Mouse (Mus musculus) limb, embryonic 13.5 days (tissue): ENCODE data around the gene Lrrc8c. TPM values are rescaled to one million over a fixed set of nuclear protein-coding genes. Genes with fewer than 3 reads are reported as not detected.

Experiments used
- ATAC-seq: fragments of 200-750 bp; cut with Nextera tagmentation; 2 replicates; pipeline ENCODE4 v1.8.0; 2017; ENCODE audit warnings: low read depth, moderate number of reproducible peaks, moderate TSS enrichment; ENCODE audit not compliant: low FRiP score
- H3K27ac ChIP-seq: fragments of 300-500 bp; sonication (generic); 2 replicates; pipeline ENCODE4 v1.5.1; 2015; ENCODE audit warnings: inconsistent platforms, mild to moderate bottlenecking, moderate library complexity
- H3K27me3 ChIP-seq: fragments of 300-500 bp; sonication (generic); 2 replicates; pipeline ENCODE4 v1.6.1; 2015; ENCODE audit warnings: mild to moderate bottlenecking, inconsistent platforms
- H3K36me3 ChIP-seq: fragments of 300-500 bp; sonication (generic); 2 replicates; pipeline ENCODE4 v1.6.1; 2015; ENCODE audit warnings: inconsistent platforms, mild to moderate bottlenecking, moderate library complexity
- H3K4me1 ChIP-seq: fragments of 300-500 bp; sonication (generic); 2 replicates; pipeline ENCODE4 v1.6.1; 2015; ENCODE audit warnings: inconsistent platforms
- H3K4me2 ChIP-seq: fragments of 300-500 bp; sonication (generic); replicated peaks from 2 replicates; pipeline ENCODE4 v1.6.1; 2015; ENCODE audit warnings: inconsistent platforms, mild to moderate bottlenecking, moderate library complexity
- H3K4me3 ChIP-seq: fragments of 300-500 bp; sonication (generic); 2 replicates; pipeline ENCODE4 v1.5.1; 2015; ENCODE audit warnings: moderate library complexity, mild to moderate bottlenecking, inconsistent platforms
- H3K9ac ChIP-seq: fragments of 300-500 bp; sonication (generic); 2 replicates; pipeline ENCODE4 v1.6.1; 2015; ENCODE audit warnings: mild to moderate bottlenecking, inconsistent platforms
- H3K9me3 ChIP-seq: fragments of 300-500 bp; sonication (generic); 2 replicates; pipeline ENCODE4 v1.6.1; 2016; ENCODE audit warnings: inconsistent platforms
- WGBS: fragments of 180-500 bp; shearing (Covaris S2); methylation state at CpG from one replicate; pipeline ENCODE4 v1.1.7; 2015; 5-methylcytosine and 5-hydroxymethylcytosine counted together
- polyA plus RNA-seq: library from polyadenylated mRNA; unstranded; fragments of >200 nt; fragmentation: Nextera tagmentation; extraction: Ambion mirVana; gene quantifications from 2 replicates; pipeline ENCODE4 v1.2.1, GENCODE M21; 2015

Lrrc8c gene
- polyA plus RNA-seq, 1 experiment from 2014 or later: 15.6 TPM

DNA sequence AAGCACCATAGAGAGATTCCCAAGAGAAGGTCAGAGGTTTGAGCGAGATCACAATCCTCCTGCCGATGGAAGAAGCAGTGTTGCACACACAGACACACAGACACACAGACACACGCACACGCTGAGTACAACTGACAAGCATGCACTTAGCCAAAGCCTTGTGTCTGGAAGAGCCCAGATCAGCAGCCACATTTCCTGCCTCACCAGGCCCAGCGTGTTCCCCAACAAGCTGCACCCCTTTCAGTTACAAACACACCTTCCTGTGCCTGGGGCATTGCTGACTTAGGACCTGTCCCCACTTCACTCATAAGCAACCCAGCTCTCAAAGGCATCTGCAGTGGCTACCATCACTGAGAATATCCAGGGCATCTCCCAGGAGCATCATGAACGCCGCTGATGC, 25.8 kb upstream of the Lrrc8c start:
- peaks cover 67% of the 10 kb centered on the region for H3K4me1 ChIP-seq
- ATAC-seq: no peak
- H3K27me3 ChIP-seq: peaks cover 13% of the 10 kb centered on the region
- H3K4me2 ChIP-seq: no peak overlapping the region
- no peak overlapping the region for H3K4me3 ChIP-seq
- H3K27ac ChIP-seq: no peak overlapping the region
- no peaks in the 10 kb centered on the region for H3K9me3 ChIP-seq
- H3K36me3 ChIP-seq: no peaks in the 10 kb centered on the region
- WGBS: 82% methylated on average over 7 of the region's 7 CpGs
- no peak overlapping the region; the same call in 1 of the 2 replicates for H3K9ac ChIP-seq

DNA sequence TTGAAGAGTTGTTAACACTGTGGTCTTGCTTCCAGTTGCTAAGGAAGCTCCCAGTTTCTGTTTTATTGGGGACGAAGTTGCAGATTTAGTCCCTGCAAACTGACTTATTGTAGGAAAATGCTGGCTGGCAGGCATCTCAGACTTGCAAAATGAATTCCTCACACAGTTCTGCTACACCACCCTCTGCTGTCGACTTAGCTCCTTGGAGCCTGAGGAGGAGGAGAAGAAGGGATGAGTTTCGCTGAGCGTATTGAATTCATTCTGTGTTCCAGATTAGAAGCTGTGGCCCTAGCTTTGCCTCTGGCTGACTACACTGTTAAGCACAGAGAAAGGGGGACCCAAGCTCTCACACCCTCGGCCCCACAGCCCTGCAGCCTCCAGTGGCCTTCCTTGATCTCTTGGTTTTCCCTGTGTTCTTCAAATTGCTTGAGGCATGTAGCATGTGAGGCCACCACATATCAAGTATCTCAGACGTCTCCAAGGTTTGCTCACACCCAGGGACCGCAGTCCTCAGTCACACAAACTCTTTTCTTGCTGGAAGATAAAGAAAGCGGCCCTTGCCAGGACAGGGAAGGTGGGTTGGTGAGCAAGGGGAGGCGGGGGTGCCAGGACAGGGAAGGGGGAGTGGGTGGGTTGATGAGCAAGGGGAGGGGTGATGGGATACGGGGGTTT, 24.8 kb upstream of the Lrrc8c start:
- no peaks in the 10 kb centered on the region for H3K9me3 ChIP-seq
- peaks cover 13% of the 10 kb centered on the region for H3K27me3 ChIP-seq
- H3K4me3 ChIP-seq: no peak overlapping the region
- H3K4me2 ChIP-seq: 0 out of 2 replicates have a peak overlapping the region, but pooled peaks have one; percentile 58
- no peaks in the 10 kb centered on the region for H3K36me3 ChIP-seq
- H3K9ac ChIP-seq: no peak overlapping the region
- peaks cover 75% of the 10 kb centered on the region for H3K4me1 ChIP-seq
- H3K27ac ChIP-seq: no peak overlapping the region
- 49% methylated on average over 10 of the region's 10 CpGs for WGBS
- no peak for ATAC-seq

DNA sequence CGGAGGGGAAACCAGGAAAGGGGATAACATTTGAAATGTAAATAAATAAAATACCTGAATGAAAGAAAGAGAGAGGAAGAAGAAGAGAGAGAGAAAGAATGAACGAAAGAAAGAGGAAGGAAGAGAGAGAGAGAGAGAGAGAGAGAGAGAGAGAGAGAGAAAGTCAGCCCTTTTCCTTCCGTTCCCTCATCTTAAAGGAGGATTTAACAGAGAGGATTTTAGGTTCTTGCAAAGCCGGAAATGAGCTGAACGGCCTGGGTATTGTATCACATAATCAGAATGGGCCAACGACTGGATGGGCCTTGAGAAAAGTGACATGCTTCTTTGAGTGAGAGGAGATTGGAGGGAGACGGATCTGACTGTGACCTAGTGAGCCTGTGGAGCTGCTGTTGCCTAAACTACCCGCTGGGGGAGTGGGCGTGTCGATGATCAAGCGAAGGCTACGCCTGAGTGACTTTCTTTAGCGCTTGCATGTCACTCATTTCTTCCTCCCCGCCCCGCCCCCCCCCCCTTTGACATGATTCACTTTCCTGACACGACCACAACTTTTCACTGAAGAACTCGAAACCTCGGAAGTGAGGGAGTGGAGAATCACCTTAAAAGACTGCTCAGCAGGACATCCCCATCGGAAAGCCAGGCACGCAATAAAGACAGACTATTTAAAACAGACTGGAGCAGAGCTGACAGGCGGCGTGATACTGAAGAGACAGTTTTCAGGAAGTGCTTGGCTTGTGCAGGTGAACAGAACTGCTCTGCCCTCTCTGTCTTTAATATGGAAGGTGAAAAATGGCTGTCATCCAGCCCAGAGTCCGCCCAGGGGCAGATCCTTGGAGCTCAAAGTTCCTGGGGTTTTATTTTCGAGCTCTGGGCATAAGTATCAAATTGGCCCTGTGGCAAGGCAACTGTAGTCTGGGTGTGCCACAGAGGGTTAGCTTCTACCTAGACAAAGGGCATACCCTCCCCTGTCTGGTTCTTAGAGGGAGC, 24.0 kb upstream of the Lrrc8c start:
- Histone ChIP-seq H3K36me3 (no peaks in the 10 kb centered on the region), H3K9ac (peak overlapping the region; percentile 31; the same call in 1 of the 2 replicates), H3K4me1 (peaks cover 77% of the 10 kb centered on the region), H3K27me3 (peaks cover 13% of the 10 kb centered on the region), H3K9me3 (no peaks in the 10 kb centered on the region), H3K27ac (no peak overlapping the region), H3K4me3 (peak overlapping the region; percentile 30), H3K4me2 (peak overlapping the region; percentile 58)
- WGBS: 7% methylated on average over 24 of the region's 24 CpGs
- peak; percentile 68; the same call in 1 of the 2 replicates for ATAC-seq

DNA sequence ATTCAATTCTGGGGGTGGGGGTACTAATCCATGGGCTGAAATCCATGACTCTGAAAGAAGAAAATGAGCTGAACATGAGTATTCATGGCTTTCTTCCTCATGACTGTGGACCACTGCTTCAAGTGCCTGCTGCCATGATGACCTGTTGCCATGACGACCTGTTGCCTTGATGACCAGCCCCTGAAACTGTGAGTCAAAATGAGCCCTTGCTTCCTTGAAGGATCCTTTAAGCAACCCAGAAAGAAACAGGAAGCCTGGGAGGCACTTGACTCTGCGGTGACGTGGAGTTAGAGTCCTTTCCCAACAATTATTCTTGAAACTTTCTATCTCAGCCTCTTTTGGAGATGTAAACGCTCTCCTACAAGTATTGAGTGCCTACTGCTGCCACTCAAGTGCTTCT, 23.1 kb upstream of the Lrrc8c start:
- H3K4me3 ChIP-seq: no peak overlapping the region
- ATAC-seq: no peak
- no peaks in the 10 kb centered on the region for H3K9me3 ChIP-seq
- no peak overlapping the region for H3K4me2 ChIP-seq
- peaks cover 75% of the 10 kb centered on the region for H3K4me1 ChIP-seq
- no peak overlapping the region for H3K27ac ChIP-seq
- no peaks in the 10 kb centered on the region for H3K36me3 ChIP-seq
- peaks cover 13% of the 10 kb centered on the region for H3K27me3 ChIP-seq
- 88% methylated on average over 4 of the region's 4 CpGs for WGBS
- no peak overlapping the region for H3K9ac ChIP-seq

DNA sequence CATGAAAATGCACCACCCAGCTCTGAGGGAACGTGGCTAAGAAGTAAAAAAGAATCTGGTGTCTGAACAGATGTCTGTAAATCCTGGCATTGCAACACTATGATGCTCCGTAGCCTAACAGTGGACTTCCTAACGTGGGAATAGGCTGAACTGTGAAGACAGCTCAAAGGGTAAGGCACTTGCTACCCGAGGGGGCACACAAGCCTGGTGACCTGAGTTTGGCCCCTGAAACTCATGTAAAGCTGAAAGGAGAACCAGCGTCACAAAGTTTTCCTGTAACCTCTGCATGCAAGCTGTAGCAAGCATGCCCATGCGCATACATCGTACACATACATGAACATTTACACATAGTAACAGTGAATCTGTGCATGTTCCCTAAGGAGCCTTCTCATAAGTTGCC, 22.6 kb upstream of the Lrrc8c start:
- Histone ChIP-seq H3K27me3 (peaks cover 13% of the 10 kb centered on the region), H3K4me2 (no peak overlapping the region), H3K27ac (no peak overlapping the region), H3K9me3 (no peaks in the 10 kb centered on the region), H3K36me3 (no peaks in the 10 kb centered on the region), H3K4me1 (peaks cover 71% of the 10 kb centered on the region), H3K4me3 (no peak overlapping the region), H3K9ac (no peak overlapping the region)
- WGBS: 81% methylated on average over 7 of the region's 7 CpGs
- ATAC-seq: no peak

- WGBS: 40% methylated on average over 4 of the region's 4 CpGs
- Histone ChIP-seq H3K27me3 (peaks cover 13% of the 10 kb centered on the region), H3K36me3 (no peaks in the 10 kb centered on the region), H3K4me1 (peaks cover 52% of the 10 kb centered on the region), H3K9ac (no peak overlapping the region), H3K27ac (peak overlapping the region; percentile 61), H3K9me3 (no peaks in the 10 kb centered on the region), H3K4me3 (no peak overlapping the region), H3K4me2 (no peak overlapping the region)
- ATAC-seq: peak; percentile 49
These were observed 20.7 kb upstream of the Lrrc8c start for GRCm38 (mm10) chr5:105498429-105499000.

DNA sequence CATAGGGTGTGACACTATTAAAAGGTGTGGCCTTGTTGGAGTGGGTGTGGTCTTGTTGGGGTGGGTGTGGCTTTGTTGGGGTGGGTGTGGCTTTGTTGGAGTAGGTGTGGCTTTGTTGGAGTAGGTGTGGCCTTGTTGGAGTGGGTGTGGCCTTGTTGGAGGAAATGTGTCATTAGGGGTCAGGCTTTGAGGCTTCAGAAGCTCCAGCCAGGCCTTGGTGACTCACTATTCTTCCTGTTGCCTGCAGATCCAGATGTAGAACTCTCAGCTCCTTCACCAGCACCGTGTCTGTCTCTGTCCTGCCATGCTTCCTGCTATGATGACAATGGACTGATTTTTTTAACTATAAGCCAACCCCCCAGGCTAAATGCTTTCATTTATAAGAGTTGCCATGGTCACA, 19.8 kb upstream of the Lrrc8c start:
- Histone ChIP-seq H3K4me2 (no peak overlapping the region), H3K9me3 (no peaks in the 10 kb centered on the region), H3K27ac (no peak overlapping the region), H3K9ac (no peak overlapping the region), H3K27me3 (peaks cover 12% of the 10 kb centered on the region), H3K4me3 (no peak overlapping the region), H3K4me1 (peaks cover 43% of the 10 kb centered on the region), H3K36me3 (no peaks in the 10 kb centered on the region)
- no peak for ATAC-seq
- 84% methylated on average over 1 of the region's 1 CpGs for WGBS

- Histone ChIP-seq H3K4me1 (peaks cover 32% of the 10 kb centered on the region), H3K4me2 (no peak overlapping the region), H3K27ac (no peak overlapping the region), H3K27me3 (peaks cover 10% of the 10 kb centered on the region; the same call in 1 of the 2 replicates), H3K36me3 (no peaks in the 10 kb centered on the region), H3K9ac (no peak overlapping the region), H3K4me3 (no peak overlapping the region), H3K9me3 (no peaks in the 10 kb centered on the region)
- WGBS: 41% methylated on average over 12 of the region's 12 CpGs
- ATAC-seq: no peak
These were observed 18.8 kb upstream of the Lrrc8c start for GRCm38 (mm10) chr5:105500132-105501121.

DNA sequence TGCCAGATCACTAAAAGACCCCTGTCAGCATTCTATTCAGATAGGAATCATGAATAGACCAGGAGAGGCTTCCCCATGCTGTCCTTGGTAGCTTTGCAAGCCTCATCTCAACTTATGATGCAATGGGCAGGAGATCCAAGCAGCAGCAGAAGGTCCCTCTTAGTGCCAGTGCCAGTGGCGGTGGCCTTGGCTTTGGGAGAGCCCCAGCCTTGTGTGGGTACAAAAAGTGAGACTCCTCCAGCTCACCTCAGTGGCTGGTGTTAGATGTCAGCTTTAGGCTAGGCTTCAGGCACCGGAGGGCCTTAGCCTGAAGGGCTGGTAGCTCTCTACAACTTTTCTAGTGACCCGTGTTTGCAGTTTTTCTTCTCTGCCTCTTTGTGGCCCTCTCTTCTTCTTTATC, 18.1 kb upstream of the Lrrc8c start:
- Histone ChIP-seq H3K9ac (no peak overlapping the region), H3K27ac (no peak overlapping the region), H3K9me3 (no peaks in the 10 kb centered on the region), H3K4me2 (no peak overlapping the region), H3K36me3 (no peaks in the 10 kb centered on the region), H3K27me3 (peaks cover 9% of the 10 kb centered on the region; the same call in 1 of the 2 replicates), H3K4me3 (no peak overlapping the region), H3K4me1 (peaks cover 27% of the 10 kb centered on the region)
- WGBS: 85% methylated on average over 3 of the region's 3 CpGs
- no peak for ATAC-seq

GRCm38 (mm10) chr5:105508813-105509212, 10.4 kb upstream of the Lrrc8c start:
- Histone ChIP-seq H3K27me3 (no peaks in the 10 kb centered on the region), H3K27ac (no peak overlapping the region), H3K9me3 (no peaks in the 10 kb centered on the region), H3K4me1 (no peaks in the 10 kb centered on the region), H3K36me3 (no peaks in the 10 kb centered on the region), H3K4me2 (no peak overlapping the region), H3K4me3 (no peak overlapping the region), H3K9ac (no peak overlapping the region)
- WGBS: 94% methylated on average over 6 of the region's 6 CpGs
- ATAC-seq: no peak

DNA sequence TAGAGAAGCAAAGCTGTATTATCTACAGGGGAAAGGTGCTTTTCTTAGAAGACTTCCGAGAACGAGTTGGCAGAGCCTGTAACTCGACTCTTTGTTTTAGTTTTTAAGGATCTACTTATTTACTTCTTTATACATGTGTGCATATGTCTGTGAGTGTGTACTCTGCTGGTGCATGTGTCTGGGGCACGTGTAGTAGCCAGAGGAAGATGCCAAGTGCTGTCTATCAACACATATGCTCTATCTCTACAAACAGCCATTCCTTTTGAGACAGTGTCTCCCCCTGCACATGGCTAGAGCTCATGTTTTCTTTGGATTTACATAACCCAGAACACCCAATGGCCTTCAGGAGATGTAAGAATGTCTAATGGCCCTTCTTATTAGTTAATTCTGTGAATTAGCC, 6.9 kb upstream of the Lrrc8c start:
- Histone ChIP-seq H3K27ac (no peak overlapping the region), H3K9me3 (no peaks in the 10 kb centered on the region), H3K4me1 (no peaks in the 10 kb centered on the region), H3K27me3 (peaks cover 1% of the 10 kb centered on the region; the same call in 1 of the 2 replicates), H3K9ac (no peak overlapping the region), H3K4me2 (no peak overlapping the region), H3K36me3 (no peaks in the 10 kb centered on the region), H3K4me3 (no peak overlapping the region)
- WGBS: 50% methylated on average over 4 of the region's 4 CpGs
- no peak for ATAC-seq
